Mouse (Mus musculus): ENCODE measurements at regions not wholly inside any gene's neighbourhood (a gene's known extent, or its start where the extent isn't known, plus 50 kb on each side); places are given as distances from the start of the nearest gene placed in this dataset.

DNA sequence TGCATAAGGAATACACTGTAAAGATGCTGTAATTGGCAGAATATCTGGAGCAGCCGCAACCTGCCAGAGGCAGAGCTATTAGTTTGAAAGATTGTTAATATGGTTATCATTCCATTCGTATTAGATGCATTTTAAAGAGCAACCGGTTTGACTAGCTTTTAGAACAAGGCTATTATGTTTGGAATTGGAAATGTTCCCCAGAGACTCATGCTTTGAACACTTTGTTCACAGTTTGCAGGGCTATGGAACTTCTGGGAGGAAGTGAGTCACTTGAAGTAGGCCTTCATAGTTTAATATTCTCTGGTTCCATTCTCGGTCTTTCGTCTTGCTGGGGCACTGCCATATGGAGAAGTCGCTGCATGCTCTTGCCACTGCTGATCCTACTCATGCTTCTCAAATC lies 443.1 kb upstream of the Sphkap start:
- no peak for ATAC-seq (ENCODE audit: low FRiP score, low TSS enrichment)
- H3K27me3 ChIP-seq (ENCODE audit: control insufficient read depth, insufficient read depth, low read length): no peaks in the 10 kb centered on the region
- H3K9ac ChIP-seq (ENCODE audit: low read length): no peak overlapping the region
- DNase-seq (ENCODE audit: low spot score): no peak
- TF ChIP-seq CTCF (IDR thresholded peaks at IDR 0.05; ENCODE audit: low read depth) (no peak), EP300 (optimal IDR thresholded peaks at IDR 0.05) (no peak)
- no peak overlapping the region for H3K27ac ChIP-seq (replicated peaks)
- no peak overlapping the region for H3K4me3 ChIP-seq (ENCODE audit: low read depth, low read length)
- 48% methylated on average over 6 of the region's 6 CpGs for WGBS
- H3K36me3 ChIP-seq (ENCODE audit: control insufficient read depth, insufficient read depth, low read length): no peaks in the 10 kb centered on the region
- H3K4me2 ChIP-seq (replicated peaks; ENCODE audit: low read depth): no peak overlapping the region
- no peaks in the 10 kb centered on the region for H3K9me3 ChIP-seq (ENCODE audit: control insufficient read depth, low read length)
- H3K4me1 ChIP-seq (replicated peaks; ENCODE audit: control insufficient read depth, insufficient read depth): no peaks in the 10 kb centered on the region

DNA sequence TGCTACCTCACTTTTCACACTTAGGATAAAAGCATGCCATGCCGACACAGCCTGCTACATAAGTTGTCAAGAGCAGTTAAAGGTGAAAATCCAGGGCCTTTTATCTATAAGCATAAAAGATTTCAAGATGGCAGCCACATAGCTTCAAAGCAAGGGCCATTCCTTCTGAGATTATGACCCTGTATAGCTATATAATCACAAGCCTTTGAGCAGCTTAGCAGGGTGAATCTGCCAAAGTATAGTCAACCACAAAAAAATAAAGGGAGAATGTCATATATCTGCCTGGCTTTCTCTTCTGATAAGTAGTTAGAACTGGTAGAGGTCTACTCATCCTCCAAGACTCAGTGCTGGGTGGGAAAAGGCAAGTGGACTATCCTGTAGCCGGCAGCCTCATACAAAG lies 440.4 kb upstream of the Sphkap start:
- ATAC-seq (ENCODE audit: low FRiP score, low TSS enrichment) (no peak), DNase-seq (ENCODE audit: low spot score) (no peak)
- Histone ChIP-seq H3K27me3 (ENCODE audit: control insufficient read depth, insufficient read depth, low read length) (no peaks in the 10 kb centered on the region), H3K4me1 (replicated peaks; ENCODE audit: control insufficient read depth, insufficient read depth) (no peaks in the 10 kb centered on the region), H3K27ac (replicated peaks) (no peak overlapping the region), H3K4me2 (replicated peaks; ENCODE audit: low read depth) (no peak overlapping the region), H3K36me3 (ENCODE audit: control insufficient read depth, insufficient read depth, low read length) (no peaks in the 10 kb centered on the region), H3K4me3 (ENCODE audit: low read depth, low read length) (no peak overlapping the region), H3K9ac (ENCODE audit: low read length) (no peak overlapping the region), H3K9me3 (ENCODE audit: control insufficient read depth, low read length) (no peaks in the 10 kb centered on the region)
- WGBS: 89% methylated on average over 2 of the region's 2 CpGs
- TF ChIP-seq CTCF (IDR thresholded peaks at IDR 0.05; ENCODE audit: low read depth) (no peak), EP300 (optimal IDR thresholded peaks at IDR 0.05) (no peak)

DNA sequence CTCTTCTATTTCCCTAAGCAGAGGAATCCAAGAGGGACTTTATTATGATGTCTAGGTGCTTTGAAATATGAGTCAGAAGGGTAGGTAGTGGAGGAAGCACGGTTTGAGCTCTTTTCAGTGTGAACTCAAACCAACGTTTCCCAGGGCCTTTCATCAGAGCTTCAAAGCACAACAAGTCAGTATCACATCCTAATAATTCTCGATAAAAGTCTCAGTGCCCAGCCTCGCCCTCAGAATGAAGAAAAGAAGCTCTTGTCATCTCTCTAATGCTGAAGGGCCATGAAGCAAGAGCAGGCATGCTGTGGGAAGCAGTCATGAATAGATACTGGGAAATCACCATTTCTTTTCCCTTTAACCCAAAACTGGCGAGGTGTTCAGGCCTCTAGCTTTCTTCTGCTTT lies 440.0 kb upstream of the Sphkap start:
- Histone ChIP-seq H3K27ac (replicated peaks) (no peak overlapping the region), H3K9ac (ENCODE audit: low read length) (no peak overlapping the region), H3K4me3 (ENCODE audit: low read depth, low read length) (no peak overlapping the region), H3K36me3 (ENCODE audit: control insufficient read depth, insufficient read depth, low read length) (no peaks in the 10 kb centered on the region), H3K9me3 (ENCODE audit: control insufficient read depth, low read length) (no peaks in the 10 kb centered on the region), H3K4me2 (replicated peaks; ENCODE audit: low read depth) (no peak overlapping the region), H3K27me3 (ENCODE audit: control insufficient read depth, insufficient read depth, low read length) (no peaks in the 10 kb centered on the region), H3K4me1 (replicated peaks; ENCODE audit: control insufficient read depth, insufficient read depth) (no peaks in the 10 kb centered on the region)
- no peak for TF ChIP-seq EP300 (optimal IDR thresholded peaks at IDR 0.05)
- TF ChIP-seq CTCF (IDR thresholded peaks at IDR 0.05; ENCODE audit: low read depth): no peak
- DNase-seq (ENCODE audit: low spot score) (no peak), ATAC-seq (ENCODE audit: low FRiP score, low TSS enrichment) (no peak)
- WGBS: 58% methylated on average over 5 of the region's 5 CpGs

DNA sequence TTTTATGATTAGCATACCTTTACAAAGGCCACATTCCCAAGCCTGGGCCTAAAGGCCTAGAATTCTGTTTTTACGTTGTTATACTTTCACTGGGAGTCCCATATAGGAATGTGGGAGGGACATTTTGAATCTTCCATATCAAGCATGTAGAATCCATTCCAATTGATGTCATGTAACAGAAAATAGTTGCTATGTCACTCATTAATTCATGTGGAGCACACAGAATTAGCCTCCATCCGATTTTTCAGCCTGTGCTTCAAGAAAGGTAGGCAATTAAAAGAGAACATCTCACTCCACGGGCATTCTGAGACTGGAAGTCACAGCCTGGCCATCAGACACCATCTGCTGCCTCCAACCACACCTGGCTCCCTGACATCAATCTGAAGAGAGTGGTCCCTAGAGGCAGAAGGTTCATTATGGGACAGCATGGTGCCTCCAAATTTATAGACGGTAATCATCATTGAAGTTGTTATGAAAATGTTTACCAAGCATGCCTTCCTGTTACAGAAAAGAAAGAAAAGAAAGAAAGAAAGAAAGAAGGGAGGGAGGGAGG lies 436.9 kb upstream of the Sphkap start:
- Histone ChIP-seq H3K27ac (replicated peaks) (no peak overlapping the region), H3K4me3 (ENCODE audit: low read depth, low read length) (no peak overlapping the region), H3K9me3 (ENCODE audit: control insufficient read depth, low read length) (no peaks in the 10 kb centered on the region), H3K4me1 (replicated peaks; ENCODE audit: control insufficient read depth, insufficient read depth) (no peaks in the 10 kb centered on the region), H3K27me3 (ENCODE audit: control insufficient read depth, insufficient read depth, low read length) (no peaks in the 10 kb centered on the region), H3K9ac (ENCODE audit: low read length) (no peak overlapping the region), H3K36me3 (ENCODE audit: control insufficient read depth, insufficient read depth, low read length) (no peaks in the 10 kb centered on the region), H3K4me2 (replicated peaks; ENCODE audit: low read depth) (no peak overlapping the region)
- ATAC-seq (ENCODE audit: low FRiP score, low TSS enrichment): no peak
- WGBS: 59% methylated on average over 4 of the region's 4 CpGs
- TF ChIP-seq EP300 (optimal IDR thresholded peaks at IDR 0.05) (no peak), CTCF (IDR thresholded peaks at IDR 0.05; ENCODE audit: low read depth) (no peak)
- DNase-seq (ENCODE audit: low spot score): no peak

DNA sequence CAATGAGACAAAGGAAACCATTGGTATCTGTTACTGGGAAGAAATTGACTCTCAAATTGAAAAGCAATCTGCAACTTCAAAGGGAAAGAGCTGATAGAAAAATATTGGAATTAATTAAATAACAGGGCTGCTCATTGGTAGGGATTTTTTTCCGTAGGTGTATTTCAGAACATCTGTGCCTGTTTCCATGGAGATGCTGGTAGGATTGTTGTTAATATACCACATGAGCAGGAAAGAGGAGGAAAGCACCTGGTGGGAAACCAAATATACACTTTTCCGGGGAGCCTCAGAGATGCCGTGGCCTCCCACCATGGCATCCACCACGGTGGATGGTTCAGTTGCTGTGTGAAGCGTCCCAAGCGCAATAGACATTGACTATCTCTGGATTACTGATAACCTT lies 428.0 kb upstream of the Sphkap start:
- no peak overlapping the region for H3K9ac ChIP-seq (ENCODE audit: low read length)
- 92% methylated on average over 6 of the region's 6 CpGs for WGBS
- DNase-seq (ENCODE audit: low spot score) (no peak), ATAC-seq (ENCODE audit: low FRiP score, low TSS enrichment) (no peak)
- no peaks in the 10 kb centered on the region for H3K36me3 ChIP-seq (ENCODE audit: control insufficient read depth, insufficient read depth, low read length)
- no peaks in the 10 kb centered on the region for H3K4me1 ChIP-seq (replicated peaks; ENCODE audit: control insufficient read depth, insufficient read depth)
- H3K27me3 ChIP-seq (ENCODE audit: control insufficient read depth, insufficient read depth, low read length): no peaks in the 10 kb centered on the region
- H3K9me3 ChIP-seq (ENCODE audit: control insufficient read depth, low read length): no peaks in the 10 kb centered on the region
- H3K4me3 ChIP-seq (ENCODE audit: low read depth, low read length): no peak overlapping the region
- H3K27ac ChIP-seq (replicated peaks): no peak overlapping the region
- H3K4me2 ChIP-seq (replicated peaks; ENCODE audit: low read depth): no peak overlapping the region
- TF ChIP-seq EP300 (optimal IDR thresholded peaks at IDR 0.05) (no peak), CTCF (IDR thresholded peaks at IDR 0.05; ENCODE audit: low read depth) (no peak)

DNA sequence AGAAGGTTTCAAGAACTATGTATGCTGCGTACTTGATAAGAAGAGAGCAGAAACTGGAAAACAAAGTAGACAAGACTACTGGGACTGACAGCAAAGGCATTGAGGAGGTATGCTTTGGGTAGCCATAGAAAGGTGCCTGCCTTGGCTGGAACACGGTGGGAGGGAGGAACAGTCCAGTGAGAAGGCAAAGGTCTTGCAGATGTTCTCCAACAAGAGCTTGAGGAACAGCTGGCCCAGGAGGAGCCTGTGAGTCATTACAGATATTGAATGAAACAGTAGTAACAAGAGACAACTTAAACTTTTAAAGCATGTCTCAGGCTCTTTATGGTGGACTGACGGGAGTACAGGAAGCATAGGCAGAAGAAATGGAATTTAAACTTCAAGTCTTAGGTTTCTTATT lies 424.9 kb upstream of the Sphkap start:
- H3K27ac ChIP-seq (replicated peaks): no peak overlapping the region
- TF ChIP-seq EP300 (optimal IDR thresholded peaks at IDR 0.05) (no peak), CTCF (IDR thresholded peaks at IDR 0.05; ENCODE audit: low read depth) (no peak)
- H3K9me3 ChIP-seq (ENCODE audit: control insufficient read depth, low read length): no peaks in the 10 kb centered on the region
- WGBS: 71% methylated on average over 3 of the region's 3 CpGs
- H3K4me1 ChIP-seq (replicated peaks; ENCODE audit: control insufficient read depth, insufficient read depth): no peaks in the 10 kb centered on the region
- no peaks in the 10 kb centered on the region for H3K36me3 ChIP-seq (ENCODE audit: control insufficient read depth, insufficient read depth, low read length)
- DNase-seq (ENCODE audit: low spot score): no peak
- no peaks in the 10 kb centered on the region for H3K27me3 ChIP-seq (ENCODE audit: control insufficient read depth, insufficient read depth, low read length)
- H3K4me3 ChIP-seq (ENCODE audit: low read depth, low read length): no peak overlapping the region
- no peak overlapping the region for H3K4me2 ChIP-seq (replicated peaks; ENCODE audit: low read depth)
- no peak for ATAC-seq (ENCODE audit: low FRiP score, low TSS enrichment)
- H3K9ac ChIP-seq (ENCODE audit: low read length): no peak overlapping the region

Measured in stomach, postnatal 0 days (tissue).